Mouse (Mus musculus) MEL (cell line): ENCODE measurements around the gene Trit1. TPM values are rescaled to one million over a fixed set of nuclear protein-coding genes. Genes with fewer than 3 reads are reported as not detected.

Source experiments
- DNase-seq: peaks from one replicate; pipeline ENCODE4 v3.0.0; 2011; ENCODE audit warnings: low read depth, low spot score
- H3K27ac ChIP-seq: 2 replicates; pipeline ENCODE4 v1.5.1; 2012; ENCODE audit warnings: low read depth, mild to moderate bottlenecking, control low read depth, low read length, moderate library complexity; ENCODE audit not compliant: control insufficient read depth
- H3K27me3 ChIP-seq, 2 experiments: fragments of 150-350 bp in 1 of 2; sonication (generic) in 1 of 2; 2 replicates each; pipeline ENCODE4 v1.6.1; 2012; ENCODE audit warnings: low read length in 2 of 2, mild to moderate bottlenecking in 2 of 2, improper control_type of control experiment in 1 of 2, moderate library complexity in 1 of 2; ENCODE audit not compliant: insufficient read depth in 2 of 2, control insufficient read depth in 1 of 2
- H3K36me3 ChIP-seq, 2 experiments: 2 replicates each; pipeline ENCODE4 v1.6.1; 2012 to 2014; ENCODE audit warnings: low read length in 2 of 2, improper control_type of control experiment in 1 of 2, inconsistent platforms in 1 of 2, mild to moderate bottlenecking in 1 of 2; ENCODE audit not compliant: insufficient read depth in 2 of 2, control insufficient read depth in 1 of 2
- H3K4me1 ChIP-seq, 2 experiments: fragments of 150-350 bp in 1 of 2; sonication (generic) in 1 of 2; 2 replicates each; pipeline ENCODE4 v1.6.1; 2012; ENCODE audit warnings: low read length in 2 of 2, improper control_type of control experiment in 1 of 2, mild to moderate bottlenecking in 1 of 2; ENCODE audit not compliant: insufficient read depth in 2 of 2, control insufficient read depth in 1 of 2
- H3K4me3 ChIP-seq, 2 experiments: fragments of 150-350 bp in 1 of 2; sonication (generic) in 1 of 2; 2 replicates each; pipeline ENCODE4 v1.5.1; 2012; ENCODE audit warnings: low read depth in 2 of 2, low read length in 2 of 2, mild to moderate bottlenecking in 2 of 2, moderate library complexity in 2 of 2, control low read depth in 1 of 2, improper control_type of control experiment in 1 of 2; ENCODE audit not compliant: control insufficient read depth in 1 of 2, insufficient read depth in 1 of 2
- H3K79me2 ChIP-seq: 2 replicates; pipeline ENCODE4 v1.6.1; 2012; ENCODE audit warnings: mild to moderate bottlenecking, low read length, moderate library complexity; ENCODE audit not compliant: control insufficient read depth, poor library complexity, insufficient read depth
- H3K9ac ChIP-seq: 2 replicates; pipeline ENCODE4 v1.6.1; 2012; ENCODE audit warnings: low read depth, mild to moderate bottlenecking, control low read depth, low read length, moderate library complexity; ENCODE audit not compliant: control insufficient read depth, poor library complexity, severe bottlenecking
- H3K9me3 ChIP-seq: fragments of 150-350 bp; sonication (generic); replicated peaks from 2 replicates; pipeline ENCODE4 v1.6.1; 2012; ENCODE audit warnings: mild to moderate bottlenecking, low read length, improper control_type of control experiment, moderate library complexity; ENCODE audit not compliant: insufficient read depth
- BHLHE40 ChIP-seq: IDR thresholded peaks from 2 replicates; pipeline ENCODE4 v1.6.1; 2012; ENCODE audit warnings: low read depth, mild to moderate bottlenecking, inconsistent platforms, low read length, improper control_type of control experiment, borderline replicate concordance
- CTCF ChIP-seq, 3 experiments: IDR thresholded peaks in 2 of 3; conservative IDR thresholded peaks in 1 of 3; 2 replicates each; pipeline ENCODE4 v1.5.1; 2011 to 2012; ENCODE audit warnings: low read length in 3 of 3, low read depth in 2 of 3, mild to moderate bottlenecking in 2 of 3, improper control_type of control experiment in 1 of 3, inconsistent platforms in 1 of 3, mixed read lengths in 1 of 3, moderate library complexity in 1 of 3; ENCODE audit not compliant: control insufficient read depth in 1 of 3, insufficient read depth in 1 of 3, poor library complexity in 1 of 3, severe bottlenecking in 1 of 3
- E2F4 ChIP-seq: IDR thresholded peaks from 2 replicates; pipeline ENCODE4 v1.6.1; 2011; ENCODE audit warnings: low read depth, low read length, improper control_type of control experiment, borderline replicate concordance
- ELF1 ChIP-seq: IDR thresholded peaks from 2 replicates; pipeline ENCODE4 v1.6.1; 2014; ENCODE audit warnings: low read depth, mild to moderate bottlenecking, inconsistent platforms, low read length, improper control_type of control experiment, moderate library complexity
- EP300 ChIP-seq, 2 experiments: IDR thresholded peaks; 2 replicates each; pipeline ENCODE4 v1.6.1; 2011; ENCODE audit warnings: improper control_type of control experiment in 2 of 2, low read length in 2 of 2, low read depth in 1 of 2, mild to moderate bottlenecking in 1 of 2
- GABPA ChIP-seq: IDR thresholded peaks from 2 replicates; pipeline ENCODE4 v1.6.1; 2012; ENCODE audit warnings: low read depth, mild to moderate bottlenecking, inconsistent platforms, low read length, improper control_type of control experiment, moderate library complexity
- GATA1 ChIP-seq: IDR thresholded peaks from 2 replicates; pipeline ENCODE4 v1.6.1; 2011; ENCODE audit warnings: low read depth, low read length, improper control_type of control experiment
- JUND ChIP-seq: IDR thresholded peaks from 2 replicates; pipeline ENCODE4 v1.6.1; 2011; ENCODE audit warnings: low read depth, mild to moderate bottlenecking, improper control_type of control experiment, low read length
- KAT2A ChIP-seq: conservative IDR thresholded peaks from 2 replicates; pipeline ENCODE4 v1.6.1; 2012; ENCODE audit warnings: low read depth, low read length, improper control_type of control experiment, inconsistent platforms
- MEF2A ChIP-seq: IDR thresholded peaks from 2 replicates; pipeline ENCODE4 v1.6.1; 2014; ENCODE audit warnings: low read depth, mild to moderate bottlenecking, inconsistent platforms, low read length, improper control_type of control experiment; ENCODE audit not compliant: poor library complexity, insufficient replicate concordance, severe bottlenecking; ENCODE audit errors: extremely low read depth
- MXI1 ChIP-seq: IDR thresholded peaks from 2 replicates; pipeline ENCODE4 v1.6.1; 2011; ENCODE audit warnings: mild to moderate bottlenecking, low read depth, low read length, improper control_type of control experiment
- MYB ChIP-seq: IDR thresholded peaks from 2 replicates; pipeline ENCODE4 v1.6.1; 2011; ENCODE audit warnings: mild to moderate bottlenecking, low read depth, low read length, improper control_type of control experiment
- NELFE ChIP-seq: IDR thresholded peaks from 2 replicates; pipeline ENCODE4 v1.6.1; 2011; ENCODE audit warnings: low read depth, low read length, improper control_type of control experiment
- NRF1 ChIP-seq: IDR thresholded peaks from 2 replicates; pipeline ENCODE4 v1.6.1; 2014; ENCODE audit warnings: low read depth, mild to moderate bottlenecking, inconsistent platforms, low read length, improper control_type of control experiment, moderate library complexity; ENCODE audit not compliant: poor library complexity, insufficient read depth, severe bottlenecking
- POLR2A ChIP-seq, 2 experiments: IDR thresholded peaks; 2 replicates each; pipeline ENCODE4 v1.6.1; 2011 to 2012; ENCODE audit warnings: low read length in 2 of 2, mild to moderate bottlenecking in 2 of 2, control low read depth in 1 of 2, improper control_type of control experiment in 1 of 2, low read depth in 1 of 2, moderate library complexity in 1 of 2; ENCODE audit not compliant: control insufficient read depth in 1 of 2, insufficient read depth in 1 of 2, poor library complexity in 1 of 2
- POLR2AphosphoS2 ChIP-seq: IDR thresholded peaks from 2 replicates; pipeline ENCODE4 v1.6.1; 2011; ENCODE audit warnings: low read length, improper control_type of control experiment
- POLR2AphosphoS5 ChIP-seq: IDR thresholded peaks from 2 replicates; pipeline ENCODE4 v1.6.1; 2012; ENCODE audit warnings: low read depth, borderline replicate concordance, mild to moderate bottlenecking, inconsistent platforms, low read length, moderate library complexity, mixed read lengths
- RAD21 ChIP-seq: IDR thresholded peaks from 2 replicates; pipeline ENCODE4 v1.6.1; 2011; ENCODE audit warnings: mild to moderate bottlenecking, low read depth, low read length, improper control_type of control experiment
- SIN3A ChIP-seq: IDR thresholded peaks from 2 replicates; pipeline ENCODE4 v1.6.1; 2012; ENCODE audit warnings: low read length, improper control_type of control experiment, inconsistent platforms
- SMC3 ChIP-seq: IDR thresholded peaks from 2 replicates; pipeline ENCODE4 v1.6.1; 2011; ENCODE audit warnings: low read depth, low read length, improper control_type of control experiment
- TAL1 ChIP-seq: IDR thresholded peaks from 2 replicates; pipeline ENCODE4 v1.6.1; 2012; ENCODE audit warnings: mild to moderate bottlenecking, inconsistent platforms, low read length, moderate library complexity, mixed read lengths
- TCF12 ChIP-seq: IDR thresholded peaks from 2 replicates; pipeline ENCODE4 v1.6.1; 2014; ENCODE audit warnings: low read depth, mild to moderate bottlenecking, inconsistent platforms, low read length, improper control_type of control experiment, moderate library complexity
- ZKSCAN1 ChIP-seq: IDR thresholded peaks from 2 replicates; pipeline ENCODE4 v1.6.1; 2012; ENCODE audit warnings: low read depth, mild to moderate bottlenecking, inconsistent platforms, low read length, improper control_type of control experiment, moderate library complexity
- ZMIZ1 ChIP-seq: IDR thresholded peaks from 2 replicates; pipeline ENCODE4 v1.6.1; 2012; ENCODE audit warnings: low read depth, mild to moderate bottlenecking, inconsistent platforms, low read length, improper control_type of control experiment, moderate library complexity
- ZNF384 ChIP-seq: IDR thresholded peaks from 2 replicates; pipeline ENCODE4 v1.6.1; 2012; ENCODE audit warnings: low read depth, mild to moderate bottlenecking, inconsistent platforms, low read length, improper control_type of control experiment
- polyA plus RNA-seq, 2 experiments: library from polyadenylated mRNA; stranded (reverse) in 1 of 2; unstranded in 1 of 2; fragments of >175 nt in 1 of 2; fragments of >200 nt in 1 of 2; gene quantifications; 2 replicates each; pipeline versions ENCODE4 v1.2.1 to v1.2.4; 2012; ENCODE audit warnings: low replicate concordance in 2 of 2, low read depth in 1 of 2; ENCODE audit not compliant: insufficient read length in 2 of 2, insufficient read depth in 1 of 2, missing spikeins in 1 of 2
- total RNA-seq: library from RNA; depleted of rRNA; stranded (reverse); fragments of 300-350 nt; gene quantifications from 2 replicates; pipeline ENCODE4 v1.2.3, GENCODE M21; 2012

The Trit1 gene
- total and polyA plus RNA-seq, 3 experiments = 17.9 to 19.6 TPM; not detected in 1

- no peak for TF ChIP-seq TAL1
- no peak for TF ChIP-seq MYB
- TF ChIP-seq EP300 (IDR thresholded peaks at IDR 0.05; ENCODE audit: low read depth in 1 of 2, low read length in 2 of 2) = no peak
Observed at GRCm38 (mm10) chr4:122971646-122972045, 44.8 kb upstream of the Trit1 start (continued).

- no peak for DNase-seq
- no peak for TF ChIP-seq SIN3A
- TF ChIP-seq JUND = no peak
- TF ChIP-seq NRF1 = no peak
- no peak for TF ChIP-seq POLR2A (IDR thresholded peaks at IDR 0.05; ENCODE audit: control insufficient read depth in 1 of 2, insufficient read depth in 1 of 2, low read depth in 1 of 2, low read length in 2 of 2, poor library complexity in 1 of 2)
- TF ChIP-seq NELFE = no peak
- TF ChIP-seq TCF12 = no peak
- no peak for TF ChIP-seq ELF1
- TF ChIP-seq ZKSCAN1 = no peak
- no peak for TF ChIP-seq EP300 (IDR thresholded peaks at IDR 0.05; ENCODE audit: low read depth in 1 of 2, low read length in 2 of 2)
- TF ChIP-seq GATA1 = no peak
- TF ChIP-seq ZNF384 = no peak
- no peak for TF ChIP-seq POLR2AphosphoS5
- TF ChIP-seq SMC3 = no peak
- TF ChIP-seq BHLHE40 = no peak
- TF ChIP-seq KAT2A = no peak
- Histone ChIP-seq H3K36me3 (no peaks in the 10 kb centered on the region), H3K9me3 (no peaks in the 10 kb centered on the region), H3K4me1 (no peaks in the 10 kb centered on the region), H3K4me3 (no peak overlapping the region), H3K9ac (no peak overlapping the region), H3K27me3 (peaks cover 0 to 4% of the 10 kb centered on the region in 2 experiments), H3K79me2 (no peaks in the 10 kb centered on the region), H3K27ac (no peak overlapping the region)
Observed at GRCm38 (mm10) chr4:122972056-122972455, 44.3 kb upstream of the Trit1 start.

- TF ChIP-seq POLR2AphosphoS2 = no peak
- TF ChIP-seq GABPA = no peak
- TF ChIP-seq POLR2A (IDR thresholded peaks at IDR 0.05; ENCODE audit: control insufficient read depth in 1 of 2, insufficient read depth in 1 of 2, low read depth in 1 of 2, low read length in 2 of 2, poor library complexity in 1 of 2) = no peak
- TF ChIP-seq RAD21 = no peak
- TF ChIP-seq MEF2A = no peak
- TF ChIP-seq MXI1 = no peak
- no peak for TF ChIP-seq E2F4
- no peak for TF ChIP-seq CTCF (IDR thresholded peaks at IDR 0.05 in 2 of 3, conservative IDR thresholded peaks at IDR 0.05 in 1 of 3; ENCODE audit: control insufficient read depth in 1 of 3, insufficient read depth in 1 of 3, low read depth in 2 of 3, low read length in 3 of 3, poor library complexity in 1 of 3, severe bottlenecking in 1 of 3)
- TF ChIP-seq SIN3A = no peak
- TF ChIP-seq BHLHE40 = no peak
- no peak for TF ChIP-seq ZMIZ1
- no peaks in the 10 kb centered on the region for H3K9me3 ChIP-seq
Observed at GRCm38 (mm10) chr4:122974976-122975520, 41.3 kb upstream of the Trit1 start.

More at GRCm38 (mm10) chr4:122974976-122975520, 41.3 kb upstream of the Trit1 start:
- no peak for DNase-seq
- H3K27ac ChIP-seq = no peak overlapping the region
- H3K4me3 ChIP-seq = no peak overlapping the region
- no peak overlapping the region for H3K9ac ChIP-seq
- H3K36me3 ChIP-seq = peaks cover 0 to 2% of the 10 kb centered on the region in 2 experiments; a peak in 1 of 4 replicates
- H3K79me2 ChIP-seq = no peaks in the 10 kb centered on the region
- 0 out of 4 replicates have a peak, but pooled peaks cover 0 to 5% of the 10 kb centered on the region in 2 experiments for H3K4me1 ChIP-seq
- peaks cover 0 to 4% of the 10 kb centered on the region in 2 experiments for H3K27me3 ChIP-seq
